Mouse (Mus musculus) heart, postnatal 0 days (tissue): ENCODE data around the gene Sult1b1. TPM values are rescaled to one million over a fixed set of nuclear protein-coding genes. Genes with fewer than 3 reads are reported as not detected.

Experiments
- ATAC-seq: fragments of 200-750 bp; cut with Nextera tagmentation; 2 replicates; pipeline ENCODE4 v1.8.0; 2017; ENCODE audit warnings: low read depth, moderate number of reproducible peaks, moderate library complexity; ENCODE audit not compliant: insufficient read depth
- DNase-seq: peaks from one replicate; pipeline ENCODE4 v3.0.0-alpha.2; 2016; ENCODE audit warnings: low spot score
- H3K27ac ChIP-seq: fragments of 300-500 bp; sonication (generic); 2 replicates; pipeline ENCODE4 v1.5.1; 2014; ENCODE audit warnings: low read depth, mild to moderate bottlenecking
- H3K27me3 ChIP-seq: fragments of 300-500 bp; sonication (generic); 2 replicates; pipeline ENCODE4 v1.6.1; 2014; ENCODE audit warnings: low read length, mixed read lengths; ENCODE audit not compliant: control insufficient read depth, insufficient read depth
- H3K36me3 ChIP-seq: fragments of 300-500 bp; sonication (generic); replicated peaks from 2 replicates; pipeline ENCODE4 v1.6.1; 2014; ENCODE audit warnings: low read length, mixed read lengths; ENCODE audit not compliant: control insufficient read depth, insufficient read depth
- H3K4me1 ChIP-seq: fragments of 300-500 bp; sonication (generic); 2 replicates; pipeline ENCODE4 v1.6.1; 2014; ENCODE audit warnings: antibody characterized with exemption; ENCODE audit not compliant: control insufficient read depth, insufficient read depth
- H3K4me2 ChIP-seq: fragments of 300-500 bp; sonication (generic); 2 replicates; pipeline ENCODE4 v1.6.1; 2014; ENCODE audit warnings: low read depth, mild to moderate bottlenecking, low read length, moderate library complexity
- H3K4me3 ChIP-seq: fragments of 300-500 bp; sonication (generic); 2 replicates; pipeline ENCODE4 v1.5.1; 2014; ENCODE audit warnings: low read depth, low read length
- H3K9ac ChIP-seq: fragments of 300-500 bp; sonication (generic); replicated peaks from 2 replicates; pipeline ENCODE4 v1.6.1; 2014; ENCODE audit warnings: low read depth, low read length, mixed read lengths
- H3K9me3 ChIP-seq: fragments of 300-500 bp; sonication (generic); replicated peaks from 2 replicates; pipeline ENCODE4 v1.6.1; 2016; ENCODE audit warnings: low read length; ENCODE audit not compliant: control insufficient read depth
- CTCF ChIP-seq: IDR thresholded peaks from 2 replicates; pipeline ENCODE4 v1.5.1; 2016; ENCODE audit warnings: antibody characterized with exemption, control low read depth, low read depth
- EP300 ChIP-seq: IDR thresholded peaks from 2 replicates; pipeline ENCODE4 v1.6.1; 2016; ENCODE audit warnings: antibody characterized with exemption, low read depth
- WGBS: fragments of 180-500 bp; shearing (Covaris S2); extraction: QIAGEN DNeasy Blood & Tissue Kit; methylation state at CpG from one replicate; pipeline ENCODE4 v1.1.7; 2014; 5-methylcytosine and 5-hydroxymethylcytosine counted together
- polyA plus RNA-seq: library from polyadenylated mRNA; unstranded; fragments of >200 nt; fragmentation: Nextera tagmentation; extraction: Ambion mirVana; gene quantifications from 2 replicates; pipeline ENCODE4 v1.2.1, GENCODE M21; 2015
- total RNA-seq: library from RNA; depleted of rRNA; stranded (reverse); fragments of >200 nt; gene quantifications from 2 replicates; pipeline ENCODE4 v1.2.3, GENCODE M21; 2014; ENCODE audit warnings: low replicate concordance

The Sult1b1 gene
- total and polyA plus RNA-seq, 2 experiments from 2014 or later = not detected

- no peak for ATAC-seq
- Histone ChIP-seq H3K36me3 (no peaks in the 10 kb centered on the region), H3K27ac (no peak overlapping the region), H3K4me1 (no peaks in the 10 kb centered on the region), H3K9me3 (no peaks in the 10 kb centered on the region), H3K4me3 (no peak overlapping the region), H3K4me2 (no peak overlapping the region), H3K9ac (no peak overlapping the region), H3K27me3 (no peaks in the 10 kb centered on the region)
- DNase-seq = no peak
- no peak for TF ChIP-seq EP300
- TF ChIP-seq CTCF = no peak
- WGBS = 59% methylated on average over 1 of the region's 1 CpGs
Measured at GRCm38 (mm10) chr5:87567306-87567705, 29.3 kb upstream of the Sult1b1 start.

- H3K9ac ChIP-seq = no peak overlapping the region
- H3K4me2 ChIP-seq = no peak overlapping the region
- TF ChIP-seq CTCF = no peak
- no peak for TF ChIP-seq EP300
- no peaks in the 10 kb centered on the region for H3K4me1 ChIP-seq
- no peaks in the 10 kb centered on the region for H3K9me3 ChIP-seq
- H3K27ac ChIP-seq = no peak overlapping the region
- DNase-seq (no peak), ATAC-seq (no peak)
- H3K4me3 ChIP-seq = no peak overlapping the region
- no peaks in the 10 kb centered on the region for H3K36me3 ChIP-seq
- no peaks in the 10 kb centered on the region for H3K27me3 ChIP-seq
Measured at GRCm38 (mm10) chr5:87562966-87563365, 25.0 kb upstream of the Sult1b1 start.

GRCm38 (mm10) chr5:87562526-87562925, 24.5 kb upstream of the Sult1b1 start:
- Histone ChIP-seq H3K36me3 (no peaks in the 10 kb centered on the region), H3K4me3 (no peak overlapping the region), H3K9me3 (no peaks in the 10 kb centered on the region), H3K27me3 (no peaks in the 10 kb centered on the region), H3K4me2 (no peak overlapping the region), H3K27ac (no peak overlapping the region), H3K4me1 (no peaks in the 10 kb centered on the region), H3K9ac (no peak overlapping the region)
- WGBS = 61% methylated on average over 4 of the region's 4 CpGs
- DNase-seq = no peak
- no peak for TF ChIP-seq CTCF
- TF ChIP-seq EP300 = no peak
- no peak for ATAC-seq

GRCm38 (mm10) chr5:87560145-87560544, 22.1 kb upstream of the Sult1b1 start:
- TF ChIP-seq EP300 (no peak), CTCF (no peak)
- H3K27ac ChIP-seq = no peak overlapping the region
- ATAC-seq (no peak), DNase-seq (no peak)
- no peaks in the 10 kb centered on the region for H3K9me3 ChIP-seq
- H3K4me3 ChIP-seq = no peak overlapping the region
- no peaks in the 10 kb centered on the region for H3K27me3 ChIP-seq
- H3K9ac ChIP-seq = no peak overlapping the region
- no peak overlapping the region for H3K4me2 ChIP-seq
- H3K4me1 ChIP-seq = no peaks in the 10 kb centered on the region
- no peaks in the 10 kb centered on the region for H3K36me3 ChIP-seq
- WGBS = 55% methylated on average over 5 of the region's 5 CpGs

GRCm38 (mm10) chr5:87550935-87551334, 12.9 kb upstream of the Sult1b1 start:
- Histone ChIP-seq H3K27ac (no peak overlapping the region), H3K27me3 (no peaks in the 10 kb centered on the region), H3K4me2 (no peak overlapping the region), H3K4me1 (no peaks in the 10 kb centered on the region), H3K36me3 (no peaks in the 10 kb centered on the region), H3K9me3 (no peaks in the 10 kb centered on the region), H3K9ac (no peak overlapping the region), H3K4me3 (no peak overlapping the region)
- TF ChIP-seq EP300 (no peak), CTCF (no peak)
- DNase-seq (no peak), ATAC-seq (no peak)
- WGBS = 22% methylated on average over 1 of the region's 1 CpGs

- H3K9ac ChIP-seq = no peak overlapping the region
- no peaks in the 10 kb centered on the region for H3K4me1 ChIP-seq
- H3K27me3 ChIP-seq = no peaks in the 10 kb centered on the region
- H3K9me3 ChIP-seq = no peaks in the 10 kb centered on the region
- 76% methylated on average over 4 of the region's 4 CpGs for WGBS
- no peak overlapping the region for H3K4me2 ChIP-seq
- ATAC-seq = no peak
- H3K27ac ChIP-seq = no peak overlapping the region
- no peaks in the 10 kb centered on the region for H3K36me3 ChIP-seq
- no peak overlapping the region for H3K4me3 ChIP-seq
- no peak for DNase-seq
- no peak for TF ChIP-seq CTCF
- TF ChIP-seq EP300 = no peak
Measured at GRCm38 (mm10) chr5:87535994-87536644, 1.9 kb downstream of the Sult1b1 start.
